Mouse (Mus musculus) kidney, embryonic 14.5 days (tissue): ENCODE results near the gene Npr3. TPM values are rescaled to one million over a fixed set of nuclear protein-coding genes. Genes with fewer than 3 reads are reported as not detected.

Experiments used
- ATAC-seq: fragments of 200-750 bp; cut with Nextera tagmentation; 2 replicates; pipeline ENCODE4 v1.8.0; 2017; ENCODE audit warnings: moderate number of reproducible peaks, mild to moderate bottlenecking, moderate TSS enrichment, moderate library complexity; ENCODE audit not compliant: low FRiP score, low TSS enrichment
- H3K27ac ChIP-seq: fragments of 300-500 bp; sonication (generic); 2 replicates; pipeline ENCODE4 v1.5.1; 2014; ENCODE audit warnings: low read depth, mild to moderate bottlenecking, low read length, moderate library complexity, mixed read lengths
- H3K27me3 ChIP-seq: fragments of 300-500 bp; sonication (generic); 2 replicates; pipeline ENCODE4 v1.6.1; 2014; ENCODE audit warnings: mild to moderate bottlenecking, low read length; ENCODE audit not compliant: control insufficient read depth, insufficient read depth
- H3K36me3 ChIP-seq: fragments of 300-500 bp; sonication (generic); 2 replicates; pipeline ENCODE4 v1.6.1; 2014; ENCODE audit warnings: low read length, mixed read lengths; ENCODE audit not compliant: control insufficient read depth, insufficient read depth
- H3K4me1 ChIP-seq: fragments of 300-500 bp; sonication (generic); 2 replicates; pipeline ENCODE4 v1.6.1; 2014; ENCODE audit warnings: low read length, mixed read lengths; ENCODE audit not compliant: control insufficient read depth, insufficient read depth
- H3K4me2 ChIP-seq: fragments of 300-500 bp; sonication (generic); replicated peaks from 2 replicates; pipeline ENCODE4 v1.6.1; 2014; ENCODE audit warnings: low read depth, mild to moderate bottlenecking, low read length
- H3K4me3 ChIP-seq: fragments of 300-500 bp; sonication (generic); 2 replicates; pipeline ENCODE4 v1.5.1; 2014; ENCODE audit warnings: mild to moderate bottlenecking, low read length
- H3K9ac ChIP-seq: fragments of 300-500 bp; sonication (generic); 2 replicates; pipeline ENCODE4 v1.6.1; 2014; ENCODE audit warnings: low read depth, mild to moderate bottlenecking, low read length, moderate library complexity
- H3K9me3 ChIP-seq: fragments of 300-500 bp; sonication (generic); 2 replicates; pipeline ENCODE4 v1.6.1; 2016; ENCODE audit warnings: low read length; ENCODE audit not compliant: control insufficient read depth
- WGBS: fragments of 180-500 bp; shearing (Covaris S2); extraction: QIAGEN DNeasy Blood & Tissue Kit; methylation state at CpG from one replicate; pipeline ENCODE4 v1.1.7; 2014; 5-methylcytosine and 5-hydroxymethylcytosine counted together
- polyA plus RNA-seq: library from polyadenylated mRNA; unstranded; fragments of >200 nt; fragmentation: Nextera tagmentation; extraction: Ambion mirVana; gene quantifications from 2 replicates; pipeline ENCODE4 v1.2.1, GENCODE M21; 2014

Gene Npr3
- polyA plus RNA-seq, 1 experiment from 2014 or later = 8.1 TPM

GRCm38 (mm10) chr15:11897162-11897561 is 9.9 kb downstream of the Npr3 start:
- Histone ChIP-seq H3K9ac (no peak overlapping the region), H3K9me3 (no peaks in the 10 kb centered on the region), H3K4me1 (no peaks in the 10 kb centered on the region), H3K4me3 (no peak overlapping the region), H3K4me2 (no peak overlapping the region), H3K27me3 (peaks cover 7% of the 10 kb centered on the region), H3K36me3 (no peaks in the 10 kb centered on the region; the same call in 1 of the 2 replicates), H3K27ac (no peak overlapping the region)
- ATAC-seq = no peak
- 80% methylated on average over 5 of the region's 5 CpGs for WGBS

GRCm38 (mm10) chr15:11893969-11894368 is 13.1 kb downstream of the Npr3 start:
- H3K4me1 ChIP-seq = no peaks in the 10 kb centered on the region
- H3K4me2 ChIP-seq = no peak overlapping the region
- H3K36me3 ChIP-seq = no peaks in the 10 kb centered on the region; the same call in 1 of the 2 replicates
- 54% methylated on average over 9 of the region's 9 CpGs for WGBS
- no peaks in the 10 kb centered on the region for H3K27me3 ChIP-seq
- no peak overlapping the region for H3K9ac ChIP-seq
- no peak overlapping the region for H3K4me3 ChIP-seq
- no peak for ATAC-seq
- no peak overlapping the region for H3K27ac ChIP-seq
- no peaks in the 10 kb centered on the region for H3K9me3 ChIP-seq

- no peak overlapping the region for H3K27ac ChIP-seq
- no peak overlapping the region for H3K4me2 ChIP-seq
- H3K9ac ChIP-seq = no peak overlapping the region
- no peaks in the 10 kb centered on the region for H3K4me1 ChIP-seq
- no peaks in the 10 kb centered on the region for H3K27me3 ChIP-seq
- H3K4me3 ChIP-seq = no peak overlapping the region
- no peaks in the 10 kb centered on the region; the same call in 1 of the 2 replicates for H3K36me3 ChIP-seq
- H3K9me3 ChIP-seq = no peaks in the 10 kb centered on the region
- WGBS = 65% methylated on average over 3 of the region's 3 CpGs
- no peak for ATAC-seq
Measured at GRCm38 (mm10) chr15:11891395-11891794, 15.7 kb downstream of the Npr3 start.

- Histone ChIP-seq H3K27ac (no peak overlapping the region), H3K9ac (no peak overlapping the region), H3K4me3 (no peak overlapping the region), H3K4me2 (peak overlapping the region; percentile 10), H3K36me3 (no peaks in the 10 kb centered on the region), H3K9me3 (peaks cover 5% of the 10 kb centered on the region; the same call in 1 of the 2 replicates), H3K27me3 (no peaks in the 10 kb centered on the region), H3K4me1 (no peaks in the 10 kb centered on the region)
- WGBS = 36% methylated on average over 10 of the region's 10 CpGs
- no peak for ATAC-seq
Measured at GRCm38 (mm10) chr15:11882508-11883205, 24.4 kb downstream of the Npr3 start.

GRCm38 (mm10) chr15:11881822-11882221 is 25.3 kb downstream of the Npr3 start:
- Histone ChIP-seq H3K4me1 (no peaks in the 10 kb centered on the region), H3K9ac (no peak overlapping the region), H3K27ac (no peak overlapping the region), H3K9me3 (peaks cover 5% of the 10 kb centered on the region; the same call in 1 of the 2 replicates), H3K36me3 (no peaks in the 10 kb centered on the region), H3K4me3 (no peak overlapping the region), H3K4me2 (no peak overlapping the region), H3K27me3 (no peaks in the 10 kb centered on the region)
- no peak for ATAC-seq
- 83% methylated on average over 6 of the region's 6 CpGs for WGBS

GRCm38 (mm10) chr15:11878334-11878733 is 28.8 kb downstream of the Npr3 start:
- Histone ChIP-seq H3K4me2 (no peak overlapping the region), H3K9ac (no peak overlapping the region), H3K4me3 (no peak overlapping the region), H3K36me3 (no peaks in the 10 kb centered on the region), H3K27me3 (no peaks in the 10 kb centered on the region), H3K27ac (no peak overlapping the region), H3K9me3 (peaks cover 8% of the 10 kb centered on the region; the same call in 1 of the 2 replicates), H3K4me1 (no peaks in the 10 kb centered on the region)
- ATAC-seq = no peak
- 96% methylated on average over 1 of the region's 1 CpGs for WGBS

- no peak for ATAC-seq
- peaks cover 8% of the 10 kb centered on the region; the same call in 1 of the 2 replicates for H3K9me3 ChIP-seq
- no peak overlapping the region for H3K9ac ChIP-seq
- H3K4me1 ChIP-seq = no peaks in the 10 kb centered on the region
- H3K4me3 ChIP-seq = no peak overlapping the region
- H3K27ac ChIP-seq = no peak overlapping the region
- H3K27me3 ChIP-seq = no peaks in the 10 kb centered on the region
- WGBS = 74% methylated on average over 2 of the region's 2 CpGs
- no peak overlapping the region for H3K4me2 ChIP-seq
- no peaks in the 10 kb centered on the region for H3K36me3 ChIP-seq
Measured at GRCm38 (mm10) chr15:11877273-11877672, 29.8 kb downstream of the Npr3 start.

- Histone ChIP-seq H3K4me2 (no peak overlapping the region), H3K4me1 (no peaks in the 10 kb centered on the region; the same call in 1 of the 2 replicates), H3K4me3 (no peak overlapping the region), H3K36me3 (no peaks in the 10 kb centered on the region), H3K27me3 (no peaks in the 10 kb centered on the region), H3K9ac (no peak overlapping the region), H3K27ac (no peak overlapping the region), H3K9me3 (no peaks in the 10 kb centered on the region)
- no peak for ATAC-seq
- 91% methylated on average over 3 of the region's 3 CpGs for WGBS
Measured at GRCm38 (mm10) chr15:11866918-11867317, 40.2 kb downstream of the Npr3 start.

GRCm38 (mm10) chr15:11863540-11863818 is 43.6 kb downstream of the Npr3 start:
- Histone ChIP-seq H3K4me1 (no peaks in the 10 kb centered on the region; the same call in 1 of the 2 replicates), H3K4me2 (no peak overlapping the region), H3K36me3 (no peaks in the 10 kb centered on the region), H3K27ac (no peak overlapping the region), H3K9me3 (no peaks in the 10 kb centered on the region), H3K9ac (no peak overlapping the region), H3K27me3 (no peaks in the 10 kb centered on the region), H3K4me3 (no peak overlapping the region)
- WGBS = 83% methylated on average over 6 of the region's 6 CpGs
- ATAC-seq = no peak
